Mouse (Mus musculus): ENCODE measurements around the gene Vwa8.

GRCm38 (mm10) chr14:79065636-79066035 lies 216.8 kb downstream of the Vwa8 start:
- TF ChIP-seq CTCF (IDR thresholded peaks at IDR 0.05; ENCODE audit: low read depth, low read length) (no peak), GATA1 (IDR thresholded peaks at IDR 0.05; ENCODE audit: borderline replicate concordance, low read length) (no peak)
